Mouse (Mus musculus) urinary bladder, postnatal 36 days (tissue): ENCODE results near the gene Pofut2.

Source experiments
- DNase-seq, 2 experiments: peaks; one replicate each; pipeline ENCODE4 v3.0.0; 2022; ENCODE audit warnings: low spot score in 2 of 2, mixed read lengths in 1 of 2

The Pofut2 gene

GRCm38 (mm10) chr10:77258704-77259621, at the start of gene Pofut2:
Gene Pofut2, plus strand, starts transcription at chr10:77259218.
- peak; percentile 88 to 94 for DNase-seq

- no peak for DNase-seq
These were observed 49.8 kb upstream of the Pofut2 start for GRCm38 (mm10) chr10:77209261-77209660.

GRCm38 (mm10) chr10:77210666-77211065, 48.4 kb upstream of the Pofut2 start:
- no peak for DNase-seq

- DNase-seq, result peak; percentile 53 to 81
These were observed 47.9 kb upstream of the Pofut2 start for GRCm38 (mm10) chr10:77211116-77211570.

GRCm38 (mm10) chr10:77212354-77213120, 46.5 kb upstream of the Pofut2 start:
- no peak for DNase-seq

- DNase-seq, result no peak
These were observed 45.5 kb upstream of the Pofut2 start for GRCm38 (mm10) chr10:77213483-77213882.

GRCm38 (mm10) chr10:77214586-77214985, 44.4 kb upstream of the Pofut2 start:
- no peak for DNase-seq

GRCm38 (mm10) chr10:77215641-77216040, 43.4 kb upstream of the Pofut2 start:
- no peak for DNase-seq

GRCm38 (mm10) chr10:77216313-77216712, 42.7 kb upstream of the Pofut2 start:
- no peak for DNase-seq

- DNase-seq, result no peak
These were observed 41.8 kb upstream of the Pofut2 start for GRCm38 (mm10) chr10:77217155-77217731.

- DNase-seq, result no peak
These were observed 41.0 kb upstream of the Pofut2 start for GRCm38 (mm10) chr10:77218059-77218458.

- DNase-seq, result peak; percentile 48 to 51
These were observed 39.5 kb upstream of the Pofut2 start for GRCm38 (mm10) chr10:77219411-77220025.

- peak; percentile 25 to 28 for DNase-seq
These were observed 37.9 kb upstream of the Pofut2 start for GRCm38 (mm10) chr10:77221108-77221507.

GRCm38 (mm10) chr10:77222963-77223552, 36.0 kb upstream of the Pofut2 start:
- no peak for DNase-seq

- no peak for DNase-seq
These were observed 34.6 kb upstream of the Pofut2 start for GRCm38 (mm10) chr10:77224390-77224789.

- DNase-seq, result peak; percentile 27 to 32
These were observed 33.6 kb upstream of the Pofut2 start for GRCm38 (mm10) chr10:77225414-77225813.

- DNase-seq, result no peak
These were observed 32.9 kb upstream of the Pofut2 start for GRCm38 (mm10) chr10:77225995-77226688.

GRCm38 (mm10) chr10:77226691-77227367, 32.2 kb upstream of the Pofut2 start:
- DNase-seq, result no peak

GRCm38 (mm10) chr10:77227368-77227723, 31.7 kb upstream of the Pofut2 start:
- no peak for DNase-seq
